Mouse (Mus musculus): ENCODE data around the gene Gdpgp1.

Gene Gdpgp1

DNA sequence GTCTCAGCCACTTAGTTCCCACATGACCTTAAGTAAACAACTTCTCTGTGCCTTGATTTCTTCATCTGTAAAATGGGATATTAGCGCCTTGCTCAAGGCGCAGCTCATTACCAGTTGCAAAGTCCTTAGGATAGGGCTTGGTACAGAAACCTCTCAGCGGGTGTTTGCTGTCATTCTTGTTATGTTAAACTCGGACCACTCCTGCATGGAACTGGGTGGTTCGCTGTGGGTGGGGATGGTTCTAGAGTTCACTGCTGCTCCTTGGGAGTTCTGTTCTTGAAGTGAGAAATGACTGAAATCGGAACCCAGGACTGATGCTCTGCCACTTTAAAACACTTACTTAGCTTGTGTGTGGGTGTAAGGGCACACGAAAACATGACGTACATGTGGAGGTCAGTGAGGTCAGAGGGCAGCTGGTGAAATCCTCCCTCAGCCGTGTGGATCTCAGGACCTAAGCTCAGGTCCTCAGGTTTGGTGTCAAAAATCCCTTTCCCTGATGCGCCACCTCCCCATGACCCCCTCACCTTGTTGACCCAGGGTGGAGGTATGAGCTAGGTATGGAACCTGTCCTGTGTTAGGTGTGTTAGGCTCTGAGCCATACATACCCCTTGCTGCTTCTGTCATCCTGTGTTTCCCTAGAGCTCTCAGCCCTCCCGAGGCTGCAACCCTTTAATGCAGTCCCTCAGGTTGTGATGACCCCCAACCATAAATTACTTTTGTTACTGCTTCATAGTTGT lies 32.6 kb upstream of the Gdpgp1 start:
- DNase-seq (ENCODE audit: low spot score): no peak

DNA sequence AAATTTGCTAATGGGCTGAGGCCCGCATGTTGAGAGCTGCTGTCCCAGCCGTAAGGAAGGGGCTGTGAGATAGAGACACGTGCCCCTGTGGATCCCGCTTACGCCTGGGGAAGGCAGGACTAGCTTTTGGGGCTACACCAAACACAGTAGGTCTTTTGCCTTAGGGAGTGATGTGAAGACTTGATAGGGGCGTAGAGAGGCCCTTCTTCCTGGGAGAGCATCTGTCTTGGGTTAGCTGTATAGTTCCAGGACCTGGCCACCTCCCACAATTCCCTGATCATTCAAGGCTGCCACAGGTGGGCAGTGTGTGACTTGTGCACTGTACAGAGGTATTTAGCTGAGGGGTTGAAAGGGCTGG lies 32.1 kb upstream of the Gdpgp1 start:
- no peak for DNase-seq (ENCODE audit: low spot score)

DNA sequence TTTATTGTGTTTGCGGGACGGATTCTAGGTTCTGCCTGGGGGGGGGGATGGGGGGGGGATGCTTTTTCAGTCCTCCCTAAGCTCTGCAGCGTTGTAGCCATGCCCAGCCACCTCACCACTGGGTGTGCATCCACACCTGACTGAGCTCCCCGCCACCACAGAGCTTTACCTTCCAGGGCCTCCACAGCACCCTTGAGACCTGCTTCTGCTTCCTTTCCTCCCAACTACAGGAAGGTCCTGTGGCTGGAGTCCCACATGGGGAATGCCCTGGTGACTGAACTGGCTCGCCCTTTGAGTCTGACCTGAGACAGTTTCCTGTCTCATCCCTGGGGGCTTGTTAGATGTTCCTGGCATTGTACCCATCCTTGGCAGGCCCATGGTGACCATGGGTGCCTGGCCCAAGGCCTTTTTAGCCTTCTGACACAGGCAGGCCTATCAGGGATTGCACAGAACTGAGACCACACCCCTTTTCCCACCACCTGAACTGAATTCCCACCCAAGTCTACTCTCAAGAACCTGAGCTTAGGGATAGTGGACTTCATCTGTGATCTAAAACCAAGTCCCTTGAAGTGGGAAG lies 31.6 kb upstream of the Gdpgp1 start:
- no peak for DNase-seq (ENCODE audit: low spot score)

- no peak for DNase-seq (ENCODE audit: low spot score)
Observed at GRCm38 (mm10) chr7:80201888-80202540, 30.7 kb upstream of the Gdpgp1 start.

DNA sequence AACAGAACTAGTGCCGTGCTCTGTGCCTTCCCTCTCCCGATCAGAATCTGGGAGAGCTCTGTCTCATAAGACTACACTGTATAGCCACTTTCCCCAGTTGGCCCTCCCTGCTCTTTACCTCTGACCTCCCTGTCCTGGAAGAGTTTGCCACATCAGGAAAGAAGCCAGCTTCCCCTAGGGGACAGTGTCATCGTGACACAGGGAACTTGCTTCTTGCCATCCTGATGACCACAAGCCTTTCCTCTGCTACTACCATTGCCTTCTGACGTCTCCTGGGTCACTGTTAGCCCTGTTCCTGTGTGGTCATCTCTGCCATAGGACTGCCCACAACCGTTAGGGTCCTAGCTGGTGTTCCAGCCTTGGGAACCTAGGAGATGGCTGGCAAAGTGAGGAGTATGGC lies 29.7 kb upstream of the Gdpgp1 start:
- no peak for DNase-seq (ENCODE audit: low spot score)

DNA sequence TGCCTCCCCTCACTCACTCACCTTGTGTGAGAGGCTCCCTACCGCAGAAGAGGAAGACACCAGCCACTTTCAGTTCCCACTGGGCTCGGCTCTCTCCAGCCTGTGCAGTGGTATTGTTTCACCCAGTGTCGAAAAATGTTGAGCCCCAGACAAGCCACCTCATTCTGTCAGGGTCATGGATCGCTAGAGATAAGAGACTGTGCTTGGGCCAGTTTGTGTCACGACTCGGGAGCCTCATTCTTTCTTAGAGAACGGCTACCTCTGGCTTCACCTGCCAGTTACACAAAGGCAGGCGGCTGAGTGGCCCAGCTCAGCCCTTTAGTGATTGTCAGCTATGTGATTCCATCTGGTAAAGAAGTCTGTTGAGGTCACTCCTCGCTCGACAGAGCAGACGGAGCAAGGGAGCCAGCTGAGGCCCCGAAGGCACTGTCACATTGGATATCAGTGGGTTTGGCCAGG lies 29.0 kb upstream of the Gdpgp1 start:
- no peak for DNase-seq (ENCODE audit: low spot score)

DNA sequence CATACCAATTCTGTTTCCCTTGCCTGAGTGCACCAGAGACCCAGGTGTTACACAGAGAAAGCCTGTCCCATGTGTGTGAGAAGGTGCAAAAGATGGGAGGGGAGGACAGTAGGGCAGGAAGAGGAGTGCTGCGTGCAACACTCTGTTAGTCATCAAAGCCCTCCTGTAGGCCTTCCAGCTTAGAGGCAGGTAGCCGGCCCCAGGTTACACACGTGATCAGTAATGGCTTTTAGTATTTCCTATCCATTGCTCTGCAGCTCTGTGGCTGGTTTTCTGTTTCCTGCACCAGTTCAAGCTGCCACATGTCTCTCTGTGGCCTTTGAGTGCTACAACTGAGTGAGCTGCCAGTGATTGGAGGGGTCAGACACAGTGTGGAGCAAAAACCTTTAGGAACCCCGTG lies 28.3 kb upstream of the Gdpgp1 start:
- DNase-seq (ENCODE audit: low spot score): no peak

GRCm38 (mm10) chr7:80204961-80205360 lies 27.7 kb upstream of the Gdpgp1 start:
- no peak for DNase-seq (ENCODE audit: low spot score)

GRCm38 (mm10) chr7:80205705-80206589 lies 26.7 kb upstream of the Gdpgp1 start:
- DNase-seq (ENCODE audit: low spot score): no peak

- DNase-seq (ENCODE audit: low spot score): no peak
Observed at GRCm38 (mm10) chr7:80207314-80207731, 25.3 kb upstream of the Gdpgp1 start.

GRCm38 (mm10) chr7:80208026-80208642 lies 24.5 kb upstream of the Gdpgp1 start:
- no peak for DNase-seq (ENCODE audit: low spot score)

GRCm38 (mm10) chr7:80208738-80209430 lies 23.8 kb upstream of the Gdpgp1 start:
- DNase-seq (ENCODE audit: low spot score): no peak

DNA sequence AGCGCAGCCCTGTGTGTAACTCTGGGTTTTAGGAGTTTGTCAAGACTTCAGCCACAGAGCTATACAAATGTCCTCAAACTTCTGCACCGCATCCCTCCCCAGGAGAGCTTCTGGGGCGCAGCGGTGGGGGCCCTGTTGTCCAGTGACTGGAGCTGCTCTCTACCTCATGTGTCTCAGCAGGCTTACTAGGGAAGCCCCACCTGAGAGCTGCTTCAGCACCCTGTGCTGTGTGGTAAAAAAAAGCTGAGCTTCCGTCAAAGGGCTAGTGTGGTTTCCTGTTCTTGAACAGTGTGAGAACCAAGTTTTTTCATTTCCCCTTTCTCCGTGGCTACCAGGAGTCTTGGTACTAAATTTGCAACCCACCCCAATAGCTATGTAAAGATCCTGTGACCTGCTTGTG lies 23.0 kb upstream of the Gdpgp1 start:
- DNase-seq (ENCODE audit: low spot score): no peak

GRCm38 (mm10) chr7:80210982-80211381 lies 21.7 kb upstream of the Gdpgp1 start:
- DNase-seq (ENCODE audit: low spot score): no peak

GRCm38 (mm10) chr7:80213604-80214003 lies 19.1 kb upstream of the Gdpgp1 start:
- DNase-seq (ENCODE audit: low spot score): no peak

DNA sequence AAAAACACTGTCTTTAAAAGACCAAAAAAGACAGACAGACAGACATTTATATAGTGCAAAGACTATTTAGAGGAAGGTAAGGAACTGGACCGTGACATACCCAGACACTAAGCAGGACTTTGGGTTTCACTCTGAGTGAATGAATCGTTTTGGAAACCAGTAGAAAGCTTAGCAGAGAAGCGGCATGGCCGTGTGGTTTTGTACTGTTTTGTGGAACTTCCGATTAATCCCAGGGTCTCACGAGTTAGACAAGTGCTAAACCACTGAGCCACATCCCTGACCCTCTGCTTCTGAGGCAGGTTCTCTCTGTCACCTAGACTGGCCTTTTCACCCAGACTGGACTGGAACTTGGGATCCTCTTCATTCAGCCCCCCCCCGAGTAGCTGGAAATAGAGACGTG lies 18.2 kb upstream of the Gdpgp1 start:
- no peak for DNase-seq (ENCODE audit: low spot score)

- DNase-seq (ENCODE audit: low spot score): peak; percentile 73
Observed at GRCm38 (mm10) chr7:80215398-80215797, 17.3 kb upstream of the Gdpgp1 start.

DNA sequence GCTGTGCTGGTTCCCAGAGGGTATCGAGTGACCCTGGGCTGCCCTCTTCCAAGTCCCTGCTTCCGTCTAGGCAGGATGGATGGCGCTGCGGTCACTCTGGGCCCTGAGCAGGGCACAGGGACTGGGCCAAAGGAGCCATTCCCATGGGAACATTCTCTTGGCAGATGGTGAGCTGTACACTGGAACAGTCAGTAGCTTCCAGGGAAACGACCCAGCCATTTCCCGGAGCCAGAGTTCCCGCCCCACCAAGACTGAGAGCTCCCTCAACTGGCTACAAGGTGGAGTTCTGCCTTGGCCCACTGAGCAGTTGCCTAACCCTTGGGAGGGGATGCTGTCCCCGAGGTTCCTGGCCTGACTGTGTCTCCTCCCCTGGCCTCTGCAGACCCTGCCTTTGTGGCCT lies 16.1 kb upstream of the Gdpgp1 start:
- no peak for DNase-seq (ENCODE audit: low spot score)

DNA sequence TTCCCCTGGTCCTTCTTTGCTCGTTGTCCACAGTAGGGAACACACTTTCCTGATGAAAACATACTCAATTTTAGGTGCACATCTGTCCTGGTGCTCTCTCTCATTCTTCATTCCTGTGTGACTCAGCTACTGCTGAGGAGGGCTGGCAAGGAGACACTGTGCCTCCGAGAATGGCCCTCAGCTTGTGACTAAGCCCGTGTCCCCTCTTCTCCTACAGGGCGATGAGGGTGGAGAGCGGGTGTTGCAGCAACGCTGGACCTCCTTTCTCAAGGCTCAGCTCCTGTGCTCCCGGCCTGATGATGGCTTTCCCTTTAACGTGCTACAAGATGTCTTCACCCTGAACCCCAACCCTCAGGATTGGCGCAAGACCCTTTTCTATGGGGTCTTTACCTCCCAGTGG lies 14.0 kb upstream of the Gdpgp1 start:
- DNase-seq (ENCODE audit: low spot score): no peak

DNA sequence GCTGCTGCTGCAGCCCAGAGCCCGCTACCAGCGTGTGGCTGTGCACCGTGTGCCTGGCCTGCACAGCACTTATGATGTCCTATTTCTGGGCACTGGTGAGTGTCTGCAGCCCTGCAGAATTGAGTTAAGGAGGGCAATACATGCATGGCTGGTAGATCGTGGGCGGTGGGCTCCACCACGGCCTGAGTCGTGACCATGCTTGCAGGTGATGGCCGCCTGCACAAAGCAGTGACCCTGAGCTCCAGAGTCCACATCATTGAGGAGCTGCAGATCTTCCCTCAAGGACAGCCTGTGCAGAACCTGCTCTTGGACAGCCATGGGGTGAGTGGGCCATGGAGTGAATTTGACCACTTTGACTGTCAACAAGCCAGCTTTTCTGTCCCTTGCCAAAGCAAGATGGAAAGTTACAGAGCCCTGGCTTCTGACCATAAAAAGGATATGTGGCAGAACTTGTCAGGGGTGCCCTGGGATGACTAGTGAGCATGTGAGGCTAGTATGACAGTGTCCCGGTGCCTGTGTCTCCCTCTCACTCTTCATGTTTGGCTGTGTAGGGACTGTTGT lies 12.3 kb upstream of the Gdpgp1 start:
- DNase-seq (ENCODE audit: low spot score): no peak

GRCm38 (mm10) chr7:80221179-80221750 lies 11.4 kb upstream of the Gdpgp1 start:
- no peak for DNase-seq (ENCODE audit: low spot score)
